Mouse (Mus musculus) cerebellum, postnatal 14 days (tissue): ENCODE measurements at regions not wholly inside any gene's neighbourhood (a gene's known extent, or its start where the extent isn't known, plus 50 kb on each side); places are given as distances from the start of the nearest gene placed in this dataset.

Experiments used
- DNase-seq, 2 experiments: peaks; one replicate each; pipeline ENCODE4 v3.0.0; 2021; ENCODE audit warnings: mixed read lengths in 2 of 2

- no peak for DNase-seq
These were observed 73.0 kb upstream of the Nrn1 start for GRCm38 (mm10) chr13:36807961-36808360.

GRCm38 (mm10) chr13:36789360-36789759, 54.4 kb upstream of the Nrn1 start:
- DNase-seq, result peak; percentile 29 to 51
